Mouse (Mus musculus) monocyte, adult 5-6 weeks (primary cell): ENCODE results near the gene Itgb8. TPM values are rescaled to one million over a fixed set of nuclear protein-coding genes. Genes with fewer than 3 reads are reported as not detected.

ENCODE experiments used
- ATAC-seq: fragments of 153-309, 156-312 bp; replicated peaks from 2 replicates; pipeline ENCODE4 v1.8.0; 2017; ENCODE audit warnings: mild to moderate bottlenecking; ENCODE audit not compliant: low TSS enrichment, insufficient number of reproducible peaks, severe bottlenecking, poor library complexity, low FRiP score
- total RNA-seq: library from RNA; stranded (forward); fragments of 200-1000, 200-491, 200-594 nt; gene quantifications from 3 replicates; pipeline ENCODE4 v1.2.3, GENCODE M21; 2017

Itgb8 gene
- total RNA-seq, 1 experiment from 2014 or later: not detected

DNA sequence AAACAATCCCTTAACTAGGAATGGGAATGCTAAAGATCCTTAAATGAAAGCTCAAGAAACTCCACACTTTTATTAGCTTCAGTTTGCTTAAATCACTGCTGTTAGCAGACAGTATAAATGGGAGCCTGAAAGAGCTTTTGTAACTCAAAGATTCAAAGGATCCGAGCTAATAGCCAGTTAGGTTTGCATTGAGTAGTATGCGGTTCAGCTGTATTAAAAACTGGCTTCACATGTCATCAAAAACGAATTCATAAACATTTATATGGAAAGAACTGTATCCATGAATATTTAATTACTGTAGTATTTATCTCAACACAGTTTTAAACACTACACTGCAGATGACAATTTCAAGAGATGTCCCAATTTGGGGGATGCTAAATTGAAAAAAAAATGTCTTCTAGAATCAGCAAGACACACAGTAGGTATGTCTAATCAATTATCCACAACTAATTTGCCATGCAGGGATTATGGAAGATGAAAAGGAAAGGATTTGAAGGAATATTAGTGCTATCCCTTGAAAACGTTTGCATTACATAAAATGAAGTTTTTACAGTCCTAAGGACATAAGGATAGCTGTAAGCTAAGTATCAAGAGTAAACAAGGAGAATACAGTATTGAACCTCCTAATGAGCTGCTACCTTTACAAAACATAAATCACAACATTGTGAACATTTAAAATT is 79.2 kb downstream of the Itgb8 start:
- no peak for ATAC-seq

DNA sequence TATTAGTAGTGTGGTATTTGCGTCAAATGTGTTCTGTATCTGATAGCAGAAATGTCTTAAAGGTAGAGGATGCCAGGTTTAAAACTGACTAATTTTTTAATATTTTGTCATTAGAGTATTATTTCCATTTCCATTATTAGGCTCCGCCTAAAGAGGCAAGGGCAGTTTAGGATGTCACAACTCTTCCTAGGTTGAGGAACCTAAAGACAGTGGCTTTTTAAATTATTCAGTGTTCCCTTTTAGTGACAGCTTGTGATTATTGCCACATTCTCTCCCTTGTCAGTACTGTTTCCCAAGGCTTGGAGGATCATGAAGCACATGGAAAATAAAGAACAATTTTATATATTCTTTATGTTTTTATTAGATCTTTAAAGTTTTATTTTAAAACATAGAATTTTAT is 80.9 kb downstream of the Itgb8 start:
- peak; percentile 90 for ATAC-seq

DNA sequence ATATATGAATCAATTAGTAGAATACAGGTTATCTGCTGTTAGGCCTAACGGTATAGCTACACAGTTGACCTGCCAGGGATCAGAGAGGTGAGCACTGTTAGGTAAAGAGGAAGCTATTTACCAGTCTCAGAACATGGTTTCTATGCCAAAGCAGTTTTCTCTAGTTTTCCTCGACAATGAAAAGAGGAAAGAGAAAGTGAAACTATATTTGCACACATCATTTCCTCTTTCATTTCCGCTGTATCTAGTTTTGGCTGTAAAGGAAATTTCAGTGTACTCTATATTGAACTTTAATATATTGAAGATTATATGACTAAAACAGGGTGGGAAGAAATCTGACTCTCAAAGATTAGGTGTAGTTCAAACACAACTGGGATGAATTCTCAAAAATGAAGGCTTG is 81.5 kb downstream of the Itgb8 start:
- ATAC-seq: peak; percentile 51

DNA sequence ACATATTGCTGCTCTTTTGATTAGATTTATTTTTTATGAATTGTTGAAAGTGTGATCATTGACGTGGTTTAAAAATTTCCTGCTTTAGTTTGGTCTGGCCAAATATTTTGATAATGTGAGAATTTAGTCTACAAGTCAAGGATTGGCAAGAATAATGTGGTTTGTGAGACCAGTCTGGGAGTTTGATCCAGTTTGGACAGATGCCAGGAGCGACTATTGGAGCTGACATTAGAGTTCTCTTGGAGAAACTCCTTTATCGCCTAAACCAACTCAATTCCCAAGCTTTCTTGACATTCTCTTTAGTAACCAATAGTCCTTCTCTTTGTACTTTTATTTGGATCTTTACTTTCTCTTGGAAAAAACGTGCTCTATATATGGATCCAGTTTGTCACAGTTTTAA is 83.0 kb downstream of the Itgb8 start:
- no peak for ATAC-seq

DNA sequence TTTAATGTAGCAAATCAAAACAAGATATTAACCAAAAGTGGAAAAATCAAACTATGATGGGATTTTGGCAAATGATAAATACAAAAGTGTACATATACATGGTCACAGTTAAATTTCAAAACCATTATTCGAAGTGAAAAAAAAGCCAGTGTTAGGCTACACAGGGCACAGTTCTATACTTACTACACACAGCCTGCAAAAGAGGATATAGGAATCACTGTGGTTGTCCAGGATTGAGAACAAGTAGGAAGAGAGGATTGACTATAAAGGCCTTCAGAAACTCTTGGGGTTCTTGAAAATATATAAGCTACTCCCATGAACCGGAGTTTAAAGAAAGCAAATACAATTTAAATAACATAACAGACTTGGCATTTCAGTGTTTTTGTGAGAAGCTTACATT is 87.6 kb downstream of the Itgb8 start:
- ATAC-seq: no peak

DNA sequence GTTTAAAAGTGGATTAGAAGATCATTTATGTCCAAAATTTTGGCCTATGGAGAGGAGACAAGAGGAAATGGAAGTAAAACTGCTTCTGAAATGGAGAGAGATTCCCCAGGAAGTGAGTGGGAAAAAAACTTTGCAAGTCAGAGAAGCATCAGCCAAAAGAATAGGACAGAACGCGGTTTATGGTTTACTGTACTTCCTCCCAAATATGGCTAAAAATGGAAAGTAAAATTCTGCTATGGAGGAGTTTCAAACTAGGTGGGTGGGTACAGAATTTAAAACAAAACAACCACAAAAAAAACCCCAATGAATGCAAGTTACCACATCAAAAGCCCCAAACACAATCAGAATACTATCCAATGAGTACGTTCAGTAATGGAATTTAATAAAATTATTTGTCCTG is 90.8 kb downstream of the Itgb8 start:
- ATAC-seq: no peak

DNA sequence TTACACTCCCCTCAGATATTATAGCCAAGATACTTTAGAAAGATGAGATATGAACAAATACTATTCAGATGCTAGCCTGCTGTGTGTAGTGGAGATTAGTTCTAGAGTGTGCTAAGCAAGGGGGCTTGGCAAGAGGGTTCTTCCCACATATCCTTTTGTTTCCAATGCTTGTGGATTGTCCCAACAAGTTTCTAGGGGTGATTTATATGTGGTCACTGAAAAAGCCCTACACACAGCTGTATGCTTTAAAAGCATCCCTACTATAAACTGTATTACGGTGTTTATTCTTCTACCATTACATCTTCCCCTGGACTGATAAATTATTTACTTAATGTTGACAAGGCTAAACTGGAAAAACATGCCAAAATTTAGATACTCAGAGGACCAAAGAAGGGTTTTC is 92.6 kb downstream of the Itgb8 start:
- no peak for ATAC-seq

DNA sequence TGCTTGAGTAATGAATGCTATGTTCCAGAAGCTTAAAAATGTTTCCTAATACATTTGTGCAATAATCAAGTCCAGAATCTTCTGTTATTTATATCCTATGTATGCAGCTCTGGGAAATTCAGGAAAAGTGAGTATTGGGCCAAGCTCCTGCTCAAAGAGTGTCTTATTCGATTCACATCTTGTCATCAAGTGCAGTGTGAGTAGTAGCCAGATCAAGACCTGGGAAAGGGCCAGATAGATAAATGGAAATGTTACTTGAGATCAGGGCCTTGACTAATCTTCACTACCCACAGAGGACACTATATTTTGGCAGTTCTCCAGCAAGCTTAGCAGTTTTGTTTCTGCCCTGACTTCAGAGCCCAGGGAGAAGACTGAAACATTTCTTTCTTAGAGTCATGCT is 100.7 kb downstream of the Itgb8 start:
- no peak for ATAC-seq

DNA sequence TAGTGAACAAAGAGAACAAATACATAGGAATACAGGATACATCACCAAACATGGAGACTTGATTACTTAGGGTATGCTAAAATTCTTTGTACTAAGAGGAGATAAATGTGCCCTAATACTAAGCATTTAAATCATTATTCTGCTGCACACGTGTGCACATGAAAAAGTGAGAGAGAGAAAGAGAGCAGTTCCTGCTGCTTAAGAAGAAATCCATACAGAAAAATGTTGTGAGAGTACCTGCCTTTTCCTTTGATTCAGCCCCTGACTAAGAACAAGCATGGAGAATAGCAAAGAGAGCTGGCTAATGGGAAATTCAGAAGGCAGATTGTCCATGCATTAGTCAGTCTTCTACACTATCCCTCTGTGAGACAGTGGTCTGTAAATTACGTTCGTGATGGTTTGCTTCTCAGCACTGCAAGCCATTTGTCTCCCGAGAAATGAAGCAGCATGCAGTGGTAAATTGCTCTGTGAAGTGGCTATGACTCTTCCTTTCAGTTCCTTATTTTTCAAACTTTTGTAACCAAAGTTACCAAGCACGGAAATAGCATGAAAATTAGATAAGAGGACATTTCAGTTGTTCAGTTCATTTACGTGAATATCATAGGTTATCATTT is 125.0 kb downstream of the Itgb8 start:
- peak; percentile 87 for ATAC-seq

DNA sequence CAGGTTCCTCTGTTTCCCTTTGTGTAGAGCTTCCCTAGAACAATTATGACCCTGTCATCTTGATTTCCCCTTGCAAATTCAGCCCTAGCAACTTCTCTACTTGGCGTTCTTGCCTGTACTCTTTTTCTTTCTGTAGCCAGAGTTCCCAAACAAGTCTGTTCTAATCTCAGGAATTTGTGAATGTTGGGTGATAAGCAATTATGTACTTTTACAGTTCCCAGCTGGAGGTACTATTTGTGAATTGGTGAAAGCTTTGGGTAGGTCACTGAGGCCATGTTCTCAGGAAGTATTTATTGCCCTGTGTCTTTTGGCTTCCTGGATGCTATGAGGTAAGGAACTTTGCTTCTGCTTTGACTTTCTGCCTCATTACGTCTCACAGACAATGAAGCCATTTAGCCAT is 128.5 kb downstream of the Itgb8 start:
- no peak for ATAC-seq

Other genes starting within 250 kb of the Itgb8 start
- not detected in 3 replicates for gene Macc1, start 75.5 kb upstream of the Itgb8 start, total RNA-seq